Mouse (Mus musculus) T-helper 1 cell (primary cell): ENCODE data around the gene Psmb1.
"Not testable (repeated sequence)": the region's sequence is repeated elsewhere in the genome, so short reads cannot be mapped to it uniquely, and the experiment has no call there.

Source experiments
- in situ Hi-C: fragments of 300-600 bp; cut with MboI, MseI; formaldehyde crosslinking; loops from one replicate; pipeline ENCODE4 v1.15.1; 2025; ENCODE audit warnings: high pct_unique_total_duplicates

Psmb1 gene

GRCm38 (mm10) chr17:15461921-15462495 is 37.5 kb downstream of the Psmb1 start:
- in situ Hi-C loops = no loop called here

GRCm38 (mm10) chr17:15459761-15460160 is 39.8 kb downstream of the Psmb1 start:
- in situ Hi-C loops = loop anchor here (5.0 kb wide), 1 partner anchor 382 kb away; no protein-coding TSS in a partner anchor

- in situ Hi-C loops = loop anchor here (5.0 kb wide), 1 partner anchor 379 kb away; no protein-coding TSS in a partner anchor
These were observed 43.0 kb downstream of the Psmb1 start for GRCm38 (mm10) chr17:15456595-15456994.

- in situ Hi-C loops = loop anchor here (5.0 kb wide), 1 partner anchor 378 kb away; no protein-coding TSS in a partner anchor
These were observed 44.3 kb downstream of the Psmb1 start for GRCm38 (mm10) chr17:15455203-15455602.

GRCm38 (mm10) chr17:15449606-15450005 is 49.9 kb downstream of the Psmb1 start:
- in situ Hi-C loops = no loop called here

- in situ Hi-C loops = not testable (repeated sequence)
These were observed 50.4 kb downstream of the Psmb1 start for GRCm38 (mm10) chr17:15449144-15449543.

GRCm38 (mm10) chr17:15447831-15448230 is 51.7 kb downstream of the Psmb1 start:
- in situ Hi-C loops = no loop called here

- in situ Hi-C loops = no loop called here
These were observed 54.1 kb downstream of the Psmb1 start for GRCm38 (mm10) chr17:15445421-15445820.

GRCm38 (mm10) chr17:15440463-15441121 is 59.0 kb downstream of the Psmb1 start:
- in situ Hi-C loops = no loop called here

- in situ Hi-C loops = no loop called here
These were observed 59.5 kb downstream of the Psmb1 start for GRCm38 (mm10) chr17:15440067-15440462.

GRCm38 (mm10) chr17:15434748-15435147 is 64.8 kb downstream of the Psmb1 start:
- in situ Hi-C loops = no loop called here

- in situ Hi-C loops = no loop called here
These were observed 67.5 kb downstream of the Psmb1 start for GRCm38 (mm10) chr17:15432036-15432435.

GRCm38 (mm10) chr17:15431551-15431950 is 68.0 kb downstream of the Psmb1 start:
- in situ Hi-C loops = no loop called here

GRCm38 (mm10) chr17:15431021-15431514 is 68.5 kb downstream of the Psmb1 start:
- in situ Hi-C loops = no loop called here

- in situ Hi-C loops = no loop called here
These were observed 69.6 kb downstream of the Psmb1 start for GRCm38 (mm10) chr17:15429937-15430336.

- in situ Hi-C loops = no loop called here
These were observed 70.1 kb downstream of the Psmb1 start for GRCm38 (mm10) chr17:15429451-15429850.

GRCm38 (mm10) chr17:15425931-15426330 is 73.6 kb downstream of the Psmb1 start:
- in situ Hi-C loops = no loop called here
